Mouse (Mus musculus): Measurements from ENCODE around the gene Rhot1.

DNA sequence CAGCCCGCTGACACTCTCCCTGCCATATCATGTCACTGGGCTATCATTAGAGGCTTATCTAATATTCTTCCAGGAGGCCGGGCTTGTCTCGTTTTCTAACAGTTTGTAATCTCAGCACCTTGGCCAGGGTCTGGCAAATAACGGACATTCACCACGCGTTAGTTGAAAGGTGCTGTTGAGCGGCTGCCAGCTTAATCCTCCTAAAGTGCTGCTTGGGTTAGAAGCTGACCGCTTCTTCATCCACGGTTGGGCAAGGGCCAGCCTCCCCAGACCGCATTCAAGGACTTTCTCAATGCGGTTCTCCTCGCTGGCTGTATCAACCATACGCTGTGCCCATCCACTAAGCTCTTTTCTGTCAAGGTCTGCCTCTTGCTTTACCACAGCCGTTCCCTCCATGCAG lies 87.0 kb downstream of the Rhot1 start:
- no peak for TF ChIP-seq POLR2A (IDR thresholded peaks at IDR 0.05; ENCODE audit: extremely low read depth, insufficient read depth, low read length)
- TF ChIP-seq CTCF (IDR thresholded peaks at IDR 0.05; ENCODE audit: extremely low read depth, insufficient read depth, low read length), result no peak
